Mouse (Mus musculus) kidney, postnatal 0 days (tissue): ENCODE results near the gene Olfr644. TPM values are rescaled to one million over a fixed set of nuclear protein-coding genes. Genes with fewer than 3 reads are reported as not detected.

ENCODE experiments used
- ATAC-seq: fragments of 200-750 bp; cut with Nextera tagmentation; replicated peaks from 2 replicates; pipeline ENCODE4 v1.8.0; 2017; ENCODE audit warnings: low read depth, moderate number of reproducible peaks, moderate TSS enrichment, moderate library complexity; ENCODE audit not compliant: low FRiP score
- DNase-seq: peaks from one replicate; pipeline ENCODE4 v3.0.0-alpha.2; 2016; ENCODE audit warnings: low spot score
- H3K27ac ChIP-seq: fragments of 300-500 bp; sonication (generic); 2 replicates; pipeline ENCODE4 v1.5.1; 2014; ENCODE audit warnings: mild to moderate bottlenecking
- H3K27me3 ChIP-seq: fragments of 300-500 bp; sonication (generic); 2 replicates; pipeline ENCODE4 v1.6.1; 2014; ENCODE audit warnings: low read length, mixed read lengths; ENCODE audit not compliant: insufficient read depth
- H3K36me3 ChIP-seq: fragments of 300-500 bp; sonication (generic); 2 replicates; pipeline ENCODE4 v1.6.1; 2014; ENCODE audit warnings: low read length, mixed read lengths; ENCODE audit not compliant: insufficient read depth
- H3K4me1 ChIP-seq: fragments of 300-500 bp; sonication (generic); replicated peaks from 2 replicates; pipeline ENCODE4 v1.6.1; 2014; ENCODE audit warnings: antibody characterized with exemption, low read length, mixed read lengths; ENCODE audit not compliant: insufficient read depth
- H3K4me2 ChIP-seq: fragments of 300-500 bp; sonication (generic); 2 replicates; pipeline ENCODE4 v1.6.1; 2014; ENCODE audit warnings: mild to moderate bottlenecking, low read length, moderate library complexity, mixed read lengths
- H3K4me3 ChIP-seq: fragments of 300-500 bp; sonication (generic); replicated peaks from 2 replicates; pipeline ENCODE4 v1.5.1; 2014; ENCODE audit warnings: low read depth, low read length
- H3K9ac ChIP-seq: fragments of 300-500 bp; sonication (generic); 2 replicates; pipeline ENCODE4 v1.6.1; 2014; ENCODE audit warnings: low read depth, low read length
- H3K9me3 ChIP-seq: fragments of 300-500 bp; sonication (generic); replicated peaks from 2 replicates; pipeline ENCODE4 v1.6.1; 2016; ENCODE audit warnings: low read length, inconsistent platforms, mixed read lengths
- CTCF ChIP-seq: IDR thresholded peaks from 2 replicates; pipeline ENCODE4 v1.5.1; 2016; ENCODE audit warnings: antibody characterized with exemption, low read depth, mild to moderate bottlenecking, moderate library complexity
- WGBS: fragments of 180-500 bp; shearing (Covaris S2); extraction: QIAGEN DNeasy Blood & Tissue Kit; methylation state at CpG from one replicate; pipeline ENCODE4 v1.1.7; 2014; 5-methylcytosine and 5-hydroxymethylcytosine counted together
- polyA plus RNA-seq: library from polyadenylated mRNA; unstranded; fragments of >200 nt; fragmentation: Nextera tagmentation; extraction: Ambion mirVana; gene quantifications from 2 replicates; pipeline ENCODE4 v1.2.1, GENCODE M21; 2015

Olfr644 gene
- polyA plus RNA-seq, 1 experiment from 2014 or later: not detected

GRCm38 (mm10) chr7:104050745-104051144 is 20.9 kb downstream of the Olfr644 start:
- ATAC-seq (no peak), DNase-seq (no peak)
- WGBS: 91% methylated on average over 4 of the region's 4 CpGs
- TF ChIP-seq CTCF: no peak
- Histone ChIP-seq H3K9ac (no peak overlapping the region), H3K27ac (no peak overlapping the region), H3K4me3 (no peak overlapping the region), H3K4me1 (no peaks in the 10 kb centered on the region), H3K36me3 (no peaks in the 10 kb centered on the region), H3K4me2 (no peak overlapping the region), H3K27me3 (no peaks in the 10 kb centered on the region), H3K9me3 (no peaks in the 10 kb centered on the region)

- H3K4me2 ChIP-seq: no peak within 1 kb of the TSS
- WGBS: 71% methylated on average over 1 of the region's 1 CpGs
- no peaks in the 10 kb centered on the region for H3K36me3 ChIP-seq
These were observed 36.5 kb downstream of the Olfr644 start, which contains the start of gene Olfr641 for GRCm38 (mm10) chr7:104035145-104035544. Gene Olfr641 (plus strand): TSS chr7:104035445.

GRCm38 (mm10) chr7:104026978-104027377 is 44.7 kb downstream of the Olfr644 start:
- Histone ChIP-seq H3K36me3 (no peaks in the 10 kb centered on the region), H3K27me3 (no peaks in the 10 kb centered on the region), H3K4me1 (no peaks in the 10 kb centered on the region), H3K9ac (no peak overlapping the region), H3K4me2 (no peak overlapping the region), H3K9me3 (no peaks in the 10 kb centered on the region), H3K4me3 (no peak overlapping the region), H3K27ac (no peak overlapping the region)
- WGBS: 78% methylated on average over 3 of the region's 3 CpGs
- ATAC-seq: no peak
- TF ChIP-seq CTCF: no peak
- no peak for DNase-seq

More at GRCm38 (mm10) chr7:104035145-104035544, 36.5 kb downstream of the Olfr644 start, which contains the start of gene Olfr641:
- no peak within 1 kb of the TSS for H3K9ac ChIP-seq
- no peaks in the 10 kb centered on the region for H3K9me3 ChIP-seq
- no peaks in the 10 kb centered on the region for H3K4me1 ChIP-seq
- no peak for TF ChIP-seq CTCF
- no peak within 1 kb of the TSS for H3K27ac ChIP-seq
- H3K4me3 ChIP-seq: no peak within 1 kb of the TSS
- ATAC-seq (no peak), DNase-seq (no peak)
- no peaks in the 10 kb centered on the region for H3K27me3 ChIP-seq

DNA sequence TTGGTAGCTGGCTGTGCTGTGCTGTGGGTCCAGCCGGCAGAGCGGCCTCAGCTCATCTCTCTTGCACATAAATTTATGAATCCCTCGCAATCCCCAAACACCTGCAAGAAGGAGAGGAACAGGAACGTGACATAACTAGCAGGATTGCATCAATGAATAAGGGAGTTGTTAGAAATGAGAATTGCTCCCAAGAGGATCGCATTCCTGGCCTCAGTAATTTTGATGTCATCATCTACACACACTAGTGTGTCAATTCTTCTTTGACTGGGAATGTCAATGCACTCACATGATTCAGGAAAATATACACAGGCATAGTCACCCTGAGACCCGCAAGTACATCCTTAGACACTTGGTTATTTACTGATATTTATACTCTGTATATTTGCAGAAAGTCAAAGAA is 46.2 kb downstream of the Olfr644 start, which contains the start of gene Olfr640:
Olfr640 (minus strand) TSS at position 101 of the 400 bp plus-strand sequence.
- no peak for ATAC-seq

GRCm38 (mm10) chr7:104021651-104022050 is 50.0 kb downstream of the Olfr644 start:
- DNase-seq (no peak), ATAC-seq (no peak)
- H3K9me3 ChIP-seq: no peaks in the 10 kb centered on the region
- H3K4me3 ChIP-seq: no peak overlapping the region
- H3K36me3 ChIP-seq: no peaks in the 10 kb centered on the region
- WGBS: 89% methylated on average over 6 of the region's 6 CpGs
- H3K27me3 ChIP-seq: no peaks in the 10 kb centered on the region
- H3K9ac ChIP-seq: no peak overlapping the region
- no peak overlapping the region for H3K27ac ChIP-seq
- no peak for TF ChIP-seq CTCF
- no peaks in the 10 kb centered on the region for H3K4me1 ChIP-seq
- H3K4me2 ChIP-seq: no peak overlapping the region

More for the DNA sequence above, 46.2 kb downstream of the Olfr644 start, which contains the start of gene Olfr640:
- 76% methylated on average over 6 of the region's 6 CpGs for WGBS
- Histone ChIP-seq H3K27ac (no peak within 1 kb of the TSS), H3K4me1 (no peaks in the 10 kb centered on the region), H3K4me2 (no peak within 1 kb of the TSS), H3K27me3 (no peaks in the 10 kb centered on the region), H3K9me3 (no peaks in the 10 kb centered on the region), H3K9ac (no peak within 1 kb of the TSS), H3K36me3 (no peaks in the 10 kb centered on the region), H3K4me3 (no peak within 1 kb of the TSS)
- no peak for DNase-seq
- TF ChIP-seq CTCF: no peak

DNA sequence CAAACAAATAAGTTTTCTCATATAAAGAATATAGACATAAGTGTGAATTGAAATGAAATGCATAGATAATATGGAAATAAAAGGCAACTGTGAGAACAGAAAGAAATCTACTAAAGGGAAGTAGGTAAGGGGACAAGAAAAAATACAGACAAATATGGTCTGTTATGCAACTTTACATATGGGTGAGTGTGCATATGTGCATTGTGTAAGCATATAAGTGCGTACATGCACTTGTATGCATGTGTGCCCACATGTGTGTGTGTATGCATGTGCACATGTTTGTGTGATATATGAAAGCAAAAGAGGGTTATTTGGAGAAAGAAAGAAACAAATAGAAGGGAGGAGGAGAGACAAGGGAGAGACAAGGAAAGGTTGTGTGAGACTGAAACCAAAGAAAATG is 52.7 kb downstream of the Olfr644 start:
- no peaks in the 10 kb centered on the region for H3K36me3 ChIP-seq
- TF ChIP-seq CTCF: no peak
- H3K27me3 ChIP-seq: no peaks in the 10 kb centered on the region
- no peaks in the 10 kb centered on the region for H3K4me1 ChIP-seq
- H3K4me3 ChIP-seq: no peak overlapping the region
- no peak overlapping the region for H3K9ac ChIP-seq
- ATAC-seq (no peak), DNase-seq (no peak)
- no peaks in the 10 kb centered on the region for H3K9me3 ChIP-seq
- 74% methylated on average over 1 of the region's 1 CpGs for WGBS
- no peak overlapping the region for H3K4me2 ChIP-seq
- H3K27ac ChIP-seq: no peak overlapping the region

DNA sequence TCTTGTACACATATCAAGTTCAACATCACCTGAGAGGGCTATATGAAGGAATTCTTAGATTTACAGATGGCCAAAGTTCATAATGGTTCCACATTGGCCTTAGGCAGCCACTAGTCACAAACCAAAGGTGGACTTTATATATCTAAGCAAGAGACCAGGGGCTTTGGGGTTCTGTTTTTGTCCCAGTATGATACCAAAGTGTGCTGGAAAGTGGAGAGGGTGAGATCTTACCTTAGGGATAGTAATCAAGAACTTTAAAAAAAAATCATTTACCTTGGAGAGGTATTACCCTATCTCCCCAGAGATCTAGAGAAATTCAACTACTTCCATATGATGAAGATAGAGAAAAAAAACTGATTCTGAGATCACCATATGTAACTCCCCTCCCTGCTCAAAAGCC is 54.5 kb downstream of the Olfr644 start, which contains the start of gene Olfr639:
Olfr639 (minus strand) TSS at position 101 of the 400 bp plus-strand sequence.
- H3K4me2 ChIP-seq: no peak within 1 kb of the TSS
- no peaks in the 10 kb centered on the region for H3K36me3 ChIP-seq
- H3K27ac ChIP-seq: no peak within 1 kb of the TSS
- H3K27me3 ChIP-seq: no peaks in the 10 kb centered on the region
- no peaks in the 10 kb centered on the region for H3K4me1 ChIP-seq
- no peak within 1 kb of the TSS for H3K4me3 ChIP-seq
- no peak within 1 kb of the TSS for H3K9ac ChIP-seq
- no peak for TF ChIP-seq CTCF
- no peaks in the 10 kb centered on the region for H3K9me3 ChIP-seq
- ATAC-seq: no peak
- no peak for DNase-seq

Other genes starting within 250 kb of the Olfr644 start
- gene Hbb-bs, start 243.8 kb downstream of the Olfr644 start, polyA plus RNA-seq: 1,726 and 1,799 TPM in 2 replicates
- not detected in 2 replicates for gene Hbb-bh2, start 231.3 kb downstream of the Olfr644 start, polyA plus RNA-seq
- gene Hbb-bh1, start 228.7 kb downstream of the Olfr644 start, polyA plus RNA-seq: not detected in 2 replicates
- gene Hbb-y, start 218.7 kb downstream of the Olfr644 start, polyA plus RNA-seq: 0.38 and 0.54 TPM in 2 replicates
- gene Olfr66, start 185.6 kb downstream of the Olfr644 start, polyA plus RNA-seq: not detected in 2 replicates
- not detected in 2 replicates for gene Olfr64, start 177.4 kb downstream of the Olfr644 start, polyA plus RNA-seq
- gene Olfr65, start 168.4 kb downstream of the Olfr644 start, polyA plus RNA-seq: not detected in 2 replicates
- not detected in 2 replicates for gene Olfr631, start 143.0 kb downstream of the Olfr644 start, polyA plus RNA-seq
- gene Olfr632, start 137.5 kb downstream of the Olfr644 start, polyA plus RNA-seq: not detected in 2 replicates
- not detected in 2 replicates for gene Olfr633, start 127.4 kb downstream of the Olfr644 start, polyA plus RNA-seq
- not detected in 2 replicates for gene Olfr635, start 100.7 kb downstream of the Olfr644 start, polyA plus RNA-seq
- not detected in 2 replicates for gene Olfr638, start 73.1 kb downstream of the Olfr644 start, polyA plus RNA-seq
- 0.01 TPM in 1 of 2 replicates, not detected in the other for gene Olfr639, start 54.6 kb downstream of the Olfr644 start, polyA plus RNA-seq
- not detected in 2 replicates for gene Olfr640, start 46.3 kb downstream of the Olfr644 start, polyA plus RNA-seq
- gene Olfr641, start 36.4 kb downstream of the Olfr644 start, polyA plus RNA-seq: not detected in 2 replicates
- not detected in 2 replicates for gene Olfr642, start 19.2 kb downstream of the Olfr644 start, polyA plus RNA-seq
- not detected in 2 replicates for gene 4930516K23Rik, start 10.4 kb downstream of the Olfr644 start, polyA plus RNA-seq
- not detected in 2 replicates for gene Olfr645, start 13.6 kb upstream of the Olfr644 start, polyA plus RNA-seq
- gene Olfr646, start 33.0 kb upstream of the Olfr644 start, polyA plus RNA-seq: not detected in 2 replicates
- not detected in 2 replicates for gene Ubqln5, start 58.0 kb upstream of the Olfr644 start, polyA plus RNA-seq
- gene Olfr643, start 65.5 kb upstream of the Olfr644 start, polyA plus RNA-seq: not detected in 2 replicates
- not detected in 2 replicates for gene Ubqln3, start 71.4 kb upstream of the Olfr644 start, polyA plus RNA-seq
- gene Ubqlnl, start 78.7 kb upstream of the Olfr644 start, polyA plus RNA-seq: not detected in 2 replicates
- gene Olfm5, start 93.0 kb upstream of the Olfr644 start, polyA plus RNA-seq: not detected in 2 replicates
- 0.05 and 0.06 TPM in 2 replicates for gene Olfr648, start 111.5 kb upstream of the Olfr644 start, polyA plus RNA-seq
- not detected in 2 replicates for gene Olfr649, start 124.1 kb upstream of the Olfr644 start, polyA plus RNA-seq
- gene Trim6, start 146.9 kb upstream of the Olfr644 start, polyA plus RNA-seq: 0.64 and 0.79 TPM in 2 replicates
- gene Trim34a, start 172.6 kb upstream of the Olfr644 start, polyA plus RNA-seq: 3.1 and 4.1 TPM in 2 replicates
- gene Trim5, start 216.2 kb upstream of the Olfr644 start, polyA plus RNA-seq: 0.43 and 0.48 TPM in 2 replicates
- gene Trim12a, start 243.6 kb upstream of the Olfr644 start, polyA plus RNA-seq: 8.6 and 8.8 TPM in 2 replicates